Mouse (Mus musculus) thymus, adult 2 months (tissue): Measurements from ENCODE around the gene Zfp213.

Experiments used
- CTCF ChIP-seq: fragments of 200-500 bp; IDR thresholded peaks from 2 replicates; pipeline ENCODE4 v1.5.1; 2012; ENCODE audit warnings: mild to moderate bottlenecking, control low read depth, low read length, moderate library complexity, borderline replicate concordance; ENCODE audit not compliant: control insufficient read depth, poor library complexity, insufficient read depth; ENCODE audit errors: extremely low read depth
- POLR2A ChIP-seq: fragments of 200-500 bp; IDR thresholded peaks from 2 replicates; pipeline ENCODE4 v1.6.1; 2012; ENCODE audit warnings: mild to moderate bottlenecking, low read length, control low read depth, moderate library complexity; ENCODE audit not compliant: control insufficient read depth, poor library complexity, insufficient read depth; ENCODE audit errors: extremely low read depth

DNA sequence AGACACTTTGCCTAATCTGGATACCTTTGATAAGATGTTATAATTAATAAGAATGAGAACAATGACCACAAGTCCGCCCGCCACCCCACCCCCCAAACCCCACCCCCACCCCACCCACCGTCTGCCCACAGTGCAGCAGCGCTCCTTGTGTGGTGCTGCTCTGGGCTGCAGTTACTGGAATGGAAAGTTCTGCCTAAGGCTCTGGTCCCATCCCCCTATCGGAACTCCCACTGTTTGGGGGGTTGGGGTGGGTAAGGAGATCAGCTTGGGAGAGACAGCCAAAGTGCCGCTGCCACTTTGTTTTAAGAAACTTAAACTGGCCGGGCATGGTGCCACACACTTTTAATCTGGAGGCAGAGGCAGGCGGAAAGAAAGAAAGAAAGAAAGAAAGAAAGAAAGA lies 39.0 kb upstream of the Zfp213 start:
- TF ChIP-seq POLR2A (no peak), CTCF (no peak)
